Mouse (Mus musculus): ENCODE data around the gene Syn3.

- TF ChIP-seq POLR2A (IDR thresholded peaks at IDR 0.05; ENCODE audit: extremely low read depth, insufficient read depth, low read length), result no peak
- no peak for TF ChIP-seq CTCF (IDR thresholded peaks at IDR 0.05; ENCODE audit: extremely low read depth, insufficient read depth, low read length)
These were observed 91.7 kb downstream of the Syn3 start for GRCm38 (mm10) chr10:86406952-86407351.

Measured in cortical plate, adult 2 months (tissue).